Mouse (Mus musculus) C2C12 (cell line): ENCODE measurements around the gene Ung.

Experiments used
- CTCF ChIP-seq: IDR thresholded peaks from one replicate; pipeline ENCODE4 v1.5.1; 2011; ENCODE audit not compliant: control insufficient read depth, insufficient read depth, insufficient read length
- FOSL1 ChIP-seq: IDR thresholded peaks from one replicate; pipeline ENCODE4 v1.8.0; 2011; ENCODE audit warnings: mild to moderate bottlenecking, low read length; ENCODE audit not compliant: poor library complexity, insufficient read depth, severe bottlenecking
- MAX ChIP-seq: IDR thresholded peaks from one replicate; pipeline ENCODE4 v1.6.1; 2011; ENCODE audit warnings: mild to moderate bottlenecking, control low read depth
- MYOG ChIP-seq: IDR thresholded peaks from one replicate; pipeline ENCODE4 v1.6.1; 2011; ENCODE audit not compliant: control insufficient read depth, insufficient read length; ENCODE audit errors: extremely low read depth
- USF1 ChIP-seq: IDR thresholded peaks from one replicate; pipeline ENCODE4 v1.6.1; 2011; ENCODE audit warnings: low read depth, mild to moderate bottlenecking, control low read depth, moderate library complexity

- no peak for TF ChIP-seq CTCF
- no peak for TF ChIP-seq FOSL1
- TF ChIP-seq USF1 = no peak
- TF ChIP-seq MAX = no peak
- no peak for TF ChIP-seq MYOG
Observed at GRCm38 (mm10) chr5:114155168-114155933, 25.2 kb downstream of the Ung start.
